Mouse (Mus musculus): Measurements from ENCODE around the gene Rnasel.

The Rnasel gene

DNA sequence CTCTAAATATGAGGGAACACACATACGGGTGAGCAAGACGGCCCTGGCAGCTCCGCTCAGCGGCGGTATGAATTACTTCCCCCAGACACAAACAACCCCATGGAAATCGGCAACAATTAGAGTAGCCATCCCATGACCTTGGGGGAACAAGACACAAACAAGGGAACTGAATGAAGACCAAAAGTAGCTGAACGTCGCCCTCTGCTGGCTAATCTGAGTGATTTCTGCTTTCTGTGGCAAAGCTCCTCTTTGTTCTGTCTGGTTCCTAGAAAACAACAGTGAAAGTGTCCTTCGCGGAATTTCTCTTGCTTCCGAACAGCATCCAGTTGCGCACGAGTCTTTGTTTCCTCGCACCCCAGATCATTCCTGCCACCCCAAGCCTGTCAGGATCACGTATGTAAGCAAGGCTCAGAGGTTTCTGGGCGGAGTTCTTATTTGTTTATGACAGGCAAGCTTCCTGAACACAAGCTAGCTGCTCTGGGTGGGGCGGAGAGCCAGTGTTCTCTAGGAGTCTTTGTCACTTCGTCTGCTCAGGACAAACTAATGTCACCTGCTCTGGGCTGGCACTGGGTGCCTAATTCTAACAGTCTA, at the start of gene Rnasel:
Gene Rnasel, plus strand, starts transcription at position 216 of the 591 bp plus-strand sequence.
- DNase-seq (ENCODE audit: low read depth in 1 of 2, low spot score in 2 of 2), result peak; percentile 55 to 67

DNA sequence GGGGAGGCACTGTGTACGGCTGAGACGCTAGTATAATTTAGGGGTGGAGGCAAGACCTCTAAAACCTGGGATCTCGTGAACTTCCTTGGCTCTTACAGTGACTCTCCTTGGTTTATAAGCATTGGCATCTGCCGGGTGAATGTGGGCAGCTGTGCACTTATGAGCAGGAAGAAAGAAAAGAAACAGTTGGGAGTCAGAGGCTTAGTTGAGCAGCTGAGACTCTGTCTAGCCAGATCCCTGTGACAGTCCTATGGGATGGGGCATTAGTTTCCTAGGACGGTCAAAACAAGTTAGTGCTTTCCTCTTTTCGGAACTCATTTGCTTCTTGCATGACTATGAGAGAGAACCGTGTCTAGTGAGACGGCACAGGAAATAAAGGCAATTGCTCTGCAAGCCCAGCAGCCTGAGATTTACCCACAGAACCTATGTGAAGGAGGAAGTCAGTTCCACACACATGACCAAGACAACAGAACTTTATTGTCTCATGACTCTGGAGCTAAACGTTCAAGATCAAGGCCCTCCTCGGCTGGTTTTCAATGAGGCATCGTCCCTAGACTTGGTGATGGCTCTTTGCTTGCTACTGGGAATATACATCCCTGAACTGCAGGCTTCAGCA, 48.7 kb upstream of the Rnasel start:
- DNase-seq (ENCODE audit: low read depth in 1 of 2, low spot score in 2 of 2), result no peak

DNA sequence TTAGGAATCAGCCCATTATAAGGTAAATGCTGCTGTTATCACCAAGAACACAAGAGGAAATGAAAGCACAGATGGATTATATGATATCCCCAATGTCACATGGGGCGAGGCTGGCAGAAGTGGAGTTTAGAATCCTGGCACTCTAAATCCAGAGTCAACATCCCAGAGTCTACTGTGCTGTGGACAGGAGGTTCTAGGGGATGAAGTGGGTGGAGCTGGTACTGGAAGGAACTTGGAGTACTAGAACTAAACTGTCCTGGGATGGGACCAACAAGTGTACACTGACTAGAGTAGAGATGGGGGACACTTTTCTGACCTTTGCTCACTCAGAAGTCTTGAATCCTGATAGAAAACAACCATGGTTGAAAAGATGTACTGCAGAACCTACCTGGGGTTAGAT, 47.8 kb upstream of the Rnasel start:
- DNase-seq (ENCODE audit: low read depth in 1 of 2, low spot score in 2 of 2), result no peak

DNA sequence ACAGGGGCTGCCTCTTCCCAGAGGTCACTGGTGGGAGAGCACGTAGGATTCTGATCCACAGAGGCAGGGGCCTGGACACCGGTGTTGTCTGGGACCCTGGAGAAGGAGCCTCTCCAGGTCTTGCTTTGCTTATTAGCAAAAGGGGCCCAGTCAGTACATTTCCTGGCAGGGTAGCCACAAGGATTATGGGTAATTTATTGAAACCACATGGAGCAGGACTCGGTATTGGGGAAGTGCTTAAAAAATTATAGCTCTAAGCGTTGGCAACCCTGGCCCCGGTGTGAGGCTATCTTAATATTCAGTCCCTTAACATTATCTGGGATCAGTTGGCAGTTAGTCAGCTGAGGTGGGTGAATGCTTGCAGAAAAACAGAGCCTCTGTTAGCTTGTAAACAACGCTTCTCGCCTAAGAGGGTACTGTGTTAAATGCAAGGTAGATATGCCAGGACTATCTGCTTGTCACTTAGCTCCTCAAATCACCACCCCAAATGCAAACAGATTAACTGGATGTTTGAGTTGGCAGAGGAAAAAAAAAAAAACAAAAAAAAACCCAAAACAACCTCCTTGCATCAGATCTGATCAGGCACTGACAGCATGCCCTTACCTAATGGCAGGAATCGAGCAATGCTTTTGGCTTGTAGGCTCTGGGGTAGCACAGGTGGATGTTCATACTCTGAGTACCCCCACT, 46.9 kb upstream of the Rnasel start:
- no peak for DNase-seq (ENCODE audit: low read depth in 1 of 2, low spot score in 2 of 2)

DNA sequence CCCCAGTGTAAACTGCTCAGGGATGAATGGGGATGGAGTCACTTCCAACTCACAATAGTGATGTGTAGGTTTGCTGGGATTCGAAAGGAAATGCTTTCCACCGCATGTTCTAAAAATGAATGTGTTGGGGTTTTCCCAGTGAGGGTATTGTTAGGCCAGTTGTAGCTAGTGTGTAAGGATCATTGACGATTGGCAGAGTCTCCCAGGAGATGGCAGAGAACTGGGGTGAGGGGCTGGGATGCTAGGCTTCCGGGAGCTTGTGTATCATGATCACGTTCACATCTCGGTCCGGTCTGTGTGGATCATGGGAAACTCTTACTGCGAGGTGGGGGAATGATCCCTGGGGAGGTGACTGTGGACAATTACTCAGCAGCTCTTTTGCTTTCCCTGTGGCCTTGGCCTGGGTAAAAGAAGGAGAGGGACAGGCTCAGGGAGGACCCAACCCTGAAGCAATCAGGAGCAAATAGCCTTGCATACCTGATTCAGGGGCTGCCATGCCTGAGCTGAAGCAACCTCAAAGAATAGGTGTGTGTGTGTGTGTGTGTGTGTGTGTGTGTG, 46.3 kb upstream of the Rnasel start:
- no peak for DNase-seq (ENCODE audit: low read depth in 1 of 2, low spot score in 2 of 2)

DNA sequence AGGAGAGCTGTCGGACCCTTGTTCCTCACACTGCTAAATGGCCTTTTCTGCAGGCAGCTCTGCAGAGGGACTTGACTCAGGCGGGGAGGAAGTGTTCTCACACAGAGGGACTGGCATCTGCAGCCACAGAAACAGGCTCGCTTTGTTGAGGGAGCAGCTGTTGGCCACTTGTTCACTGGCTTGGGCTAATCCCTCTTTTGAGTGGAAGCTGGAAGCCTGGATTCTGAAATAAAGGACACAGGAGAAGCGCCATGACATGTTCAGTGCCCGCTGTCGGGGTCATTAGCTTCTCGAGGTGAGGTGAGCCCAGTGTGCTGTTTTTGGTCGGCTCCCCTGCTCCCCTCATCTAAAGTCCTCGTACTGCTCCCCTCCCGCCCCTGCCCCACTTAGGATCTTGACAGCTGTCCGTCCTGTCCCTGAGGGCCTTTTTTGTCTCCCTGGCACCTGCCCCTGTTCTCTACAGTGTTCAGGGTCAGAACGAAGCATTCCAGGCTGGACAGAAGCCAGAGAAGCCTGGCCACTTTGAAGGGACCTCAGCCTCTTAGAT, 45.7 kb upstream of the Rnasel start:
- DNase-seq (ENCODE audit: low read depth in 1 of 2, low spot score in 2 of 2), result no peak

DNA sequence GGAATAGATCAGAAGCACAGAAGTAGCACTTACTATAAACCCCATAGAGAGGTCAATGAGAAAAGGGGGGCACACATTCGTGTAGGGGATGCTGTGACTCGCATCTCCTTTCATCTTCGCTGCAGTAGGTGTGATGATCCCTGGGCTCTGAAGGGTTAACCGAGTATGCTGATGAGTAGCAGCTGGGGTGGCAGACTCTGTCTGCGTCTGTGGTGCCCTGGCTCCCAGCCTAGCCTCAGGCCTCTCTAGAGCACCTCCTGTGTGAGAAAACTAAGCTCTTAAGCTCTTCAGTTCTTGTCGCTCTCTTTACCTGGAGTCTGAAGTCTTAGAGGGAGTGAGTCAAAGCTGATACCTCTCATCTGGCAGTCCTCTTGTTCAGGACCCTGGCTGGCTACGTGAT, 45.1 kb upstream of the Rnasel start:
- DNase-seq (ENCODE audit: low read depth in 1 of 2, low spot score in 2 of 2), result no peak

DNA sequence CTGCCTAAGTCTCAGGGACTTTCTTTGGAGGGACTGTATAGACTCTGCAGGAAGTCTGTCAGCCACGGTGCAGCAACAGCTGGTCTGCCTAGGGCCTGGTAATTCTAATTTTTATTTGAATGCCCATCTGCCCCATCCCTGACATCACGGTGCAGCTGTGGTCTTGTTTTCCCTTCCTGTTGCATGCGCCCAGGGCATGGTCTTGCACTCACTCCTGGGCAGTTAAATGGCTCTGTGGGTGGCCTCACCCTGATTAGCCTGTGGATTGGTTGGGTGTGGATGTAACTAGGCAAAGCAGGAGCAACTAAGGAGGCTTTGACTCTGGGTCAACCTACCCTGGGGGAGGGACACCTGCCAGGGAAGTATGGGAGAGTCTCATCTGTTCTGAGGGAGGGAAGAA, 44.2 kb upstream of the Rnasel start:
- DNase-seq (ENCODE audit: low read depth in 1 of 2, low spot score in 2 of 2), result no peak

DNA sequence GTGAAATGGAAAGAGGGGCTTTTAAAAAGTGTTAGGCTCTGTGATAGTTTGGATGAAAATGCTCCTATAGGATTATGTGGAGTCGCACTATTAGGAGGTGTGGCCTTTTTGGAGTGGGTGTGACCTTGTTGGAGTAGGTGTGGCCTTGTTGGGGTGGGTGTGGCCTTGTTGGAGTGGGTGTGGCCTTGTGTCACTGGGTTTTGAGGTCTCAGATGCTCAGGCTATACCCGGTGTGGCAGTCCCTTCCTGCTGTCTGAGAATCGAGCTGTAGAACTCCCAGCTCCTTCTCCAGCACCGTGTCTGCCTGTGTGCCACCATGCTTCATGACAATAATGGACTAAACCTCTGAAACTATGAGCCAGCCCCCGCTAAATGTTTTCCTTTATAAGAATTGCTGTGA, 40.6 kb upstream of the Rnasel start:
- no peak for DNase-seq (ENCODE audit: low read depth in 1 of 2, low spot score in 2 of 2)

DNA sequence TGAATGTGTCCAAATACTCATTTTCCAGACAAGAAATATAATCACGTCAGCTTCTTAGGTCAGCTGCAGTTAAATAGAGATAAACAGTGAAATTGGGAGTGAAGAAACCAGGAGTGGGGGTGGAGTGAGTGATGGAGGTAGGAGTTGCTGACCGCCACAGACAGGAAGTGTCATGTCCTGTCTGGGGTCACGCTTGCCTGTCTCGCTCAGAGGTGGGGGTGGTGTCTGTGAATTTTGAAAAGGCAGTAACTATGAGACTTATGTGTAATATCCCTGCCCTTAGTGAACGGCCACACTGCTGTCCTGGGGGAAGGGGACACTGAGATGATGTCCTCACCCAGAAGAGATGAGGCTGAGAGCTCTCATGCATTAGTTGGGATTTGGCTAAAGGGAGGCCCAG, 39.8 kb upstream of the Rnasel start:
- no peak for DNase-seq (ENCODE audit: low read depth in 1 of 2, low spot score in 2 of 2)

DNA sequence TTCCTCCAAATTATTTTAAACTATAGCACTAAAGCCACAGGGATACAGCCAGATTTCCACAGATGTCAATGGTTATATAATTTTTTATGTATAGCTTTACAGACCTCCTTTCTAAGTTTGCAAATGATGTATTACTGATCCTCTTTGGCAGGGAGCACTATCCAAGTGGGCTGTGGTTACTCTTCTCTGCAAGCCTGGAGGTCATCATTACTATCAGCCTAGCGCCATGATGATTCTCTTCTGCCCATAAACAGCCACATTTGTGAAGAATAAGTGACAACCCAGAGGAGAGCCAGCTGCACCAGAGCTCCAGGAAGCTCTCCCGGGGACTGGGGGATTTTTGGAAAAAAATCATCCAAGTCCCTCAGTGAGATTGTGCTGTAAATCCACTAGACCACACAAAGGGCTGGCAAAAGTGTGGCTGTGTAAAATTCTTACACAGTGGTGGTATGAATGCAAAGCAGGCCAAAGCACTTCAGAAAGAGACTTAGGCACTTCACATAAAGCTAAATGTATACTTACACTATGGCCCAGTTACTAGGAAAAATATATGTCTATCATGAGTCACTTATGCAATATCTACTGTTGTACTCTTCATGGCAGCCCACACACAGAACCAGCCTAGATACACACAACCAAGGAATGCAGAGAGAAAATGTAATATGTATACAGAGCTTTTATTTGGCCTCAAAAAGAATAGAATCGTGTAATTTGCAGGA, 37.5 kb upstream of the Rnasel start:
- no peak for DNase-seq (ENCODE audit: low read depth in 1 of 2, low spot score in 2 of 2)

DNA sequence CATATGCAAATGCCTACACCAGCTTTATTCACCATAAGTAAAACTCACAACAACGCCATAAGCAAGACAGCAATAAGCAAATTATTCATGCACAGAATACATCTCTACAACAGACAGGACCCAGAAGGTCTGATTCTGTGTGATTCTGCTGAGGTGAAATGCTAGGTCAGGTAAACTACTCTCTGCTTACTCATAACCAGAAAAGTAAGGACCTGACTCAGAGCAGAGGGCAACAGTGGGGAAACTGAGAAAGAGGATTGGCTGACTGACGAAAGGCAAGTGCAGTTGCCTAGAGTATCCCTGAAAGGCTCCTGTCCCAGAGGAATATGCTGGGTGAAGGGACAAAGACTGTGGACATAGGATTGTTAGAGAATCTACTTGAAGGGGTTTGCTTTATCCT, 36.6 kb upstream of the Rnasel start:
- no peak for DNase-seq (ENCODE audit: low read depth in 1 of 2, low spot score in 2 of 2)

DNA sequence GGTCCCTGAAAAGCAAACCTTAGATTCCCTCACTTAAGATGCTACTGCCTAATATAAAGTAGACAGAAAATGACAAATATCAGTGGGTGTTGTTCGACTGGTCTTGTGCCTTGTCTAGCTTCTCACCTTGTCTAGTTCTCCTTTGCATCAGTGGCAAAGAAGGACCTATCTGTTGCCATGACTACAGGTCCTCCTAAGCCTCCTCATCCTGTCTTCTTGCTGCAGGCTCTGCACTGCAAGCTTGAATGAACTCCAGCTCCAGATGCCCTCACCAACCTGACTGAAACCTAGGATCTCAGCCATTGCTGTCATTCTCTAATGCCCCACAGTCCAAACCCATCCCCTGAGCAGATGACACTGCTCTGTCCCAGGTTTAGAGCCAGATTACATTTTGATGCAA, 31.2 kb upstream of the Rnasel start:
- DNase-seq (ENCODE audit: low read depth in 1 of 2, low spot score in 2 of 2), result no peak

DNA sequence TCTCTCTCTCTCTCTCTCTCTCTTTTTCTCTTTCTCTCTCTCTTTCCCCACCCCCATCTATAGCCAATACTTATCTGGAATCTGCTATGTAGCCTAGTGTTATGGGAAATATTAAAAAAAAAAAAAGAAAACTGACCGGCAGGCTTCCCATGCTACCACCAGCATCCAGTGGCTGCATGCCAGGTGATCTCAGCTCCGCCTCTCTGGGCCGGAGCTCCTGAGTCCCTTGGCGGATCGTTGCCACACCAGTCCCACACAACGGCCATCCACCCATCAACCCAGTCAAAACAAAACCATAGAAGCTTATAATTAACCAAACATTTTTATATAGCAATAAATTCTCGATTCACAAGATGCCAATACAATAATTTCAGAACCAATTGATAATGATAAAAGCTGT, 28.3 kb upstream of the Rnasel start:
- DNase-seq (ENCODE audit: low read depth in 1 of 2, low spot score in 2 of 2), result no peak

DNA sequence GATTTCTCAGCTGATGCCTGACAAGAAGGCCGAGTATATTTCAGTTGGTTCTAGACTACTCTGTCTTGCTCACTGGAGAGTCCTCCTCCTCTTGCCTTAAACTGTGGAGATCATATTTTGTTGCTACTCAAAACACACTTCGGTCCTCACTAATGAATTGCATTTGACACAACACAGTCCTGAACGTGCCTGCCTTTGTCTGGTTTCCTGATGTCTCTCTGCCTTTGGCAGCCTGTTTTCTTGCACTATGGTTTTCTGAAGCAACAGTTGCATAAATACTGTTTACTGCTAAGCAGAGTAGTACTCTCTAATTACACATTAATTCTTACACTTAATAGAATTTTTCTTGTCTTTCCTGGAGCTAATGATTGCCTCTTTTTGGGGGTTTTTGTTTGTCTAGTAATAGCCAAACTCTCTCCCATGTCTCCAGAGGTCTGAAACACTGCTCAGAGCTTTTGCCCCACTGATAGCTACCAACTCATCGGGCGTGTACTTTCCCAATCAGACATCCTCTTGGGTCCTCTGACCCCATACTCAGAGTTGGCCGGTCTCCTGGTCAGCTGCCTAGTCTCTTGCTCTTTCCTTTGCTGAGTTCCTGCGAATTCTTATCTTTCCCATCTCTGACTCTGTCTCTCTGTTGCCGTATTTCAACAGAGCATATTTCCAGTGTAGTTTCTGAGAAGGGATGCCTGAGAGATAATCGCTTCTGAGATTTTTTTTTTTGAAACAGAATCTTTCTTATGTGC, 27.5 kb upstream of the Rnasel start:
- no peak for DNase-seq (ENCODE audit: low read depth in 1 of 2, low spot score in 2 of 2)

DNA sequence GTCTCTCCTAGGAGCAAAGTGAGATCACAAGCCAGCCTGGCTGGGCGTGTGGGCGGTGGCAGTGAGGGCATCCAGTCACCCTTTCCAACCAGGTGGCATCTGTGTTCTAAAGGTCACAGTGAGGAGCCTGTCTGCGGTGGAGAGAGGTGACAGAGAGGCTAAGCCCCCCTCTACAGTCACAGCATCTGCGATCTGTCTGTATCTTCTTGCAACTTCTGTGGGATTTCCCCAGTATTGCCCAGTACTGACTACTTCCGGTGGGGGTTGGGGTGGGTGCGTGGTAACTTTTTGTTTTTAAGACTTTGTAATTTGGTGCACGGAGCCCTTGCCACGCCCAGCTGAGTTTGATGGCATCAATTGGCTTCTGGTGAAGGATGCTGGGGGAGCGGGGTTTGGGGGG, 25.8 kb upstream of the Rnasel start:
- no peak for DNase-seq (ENCODE audit: low read depth in 1 of 2, low spot score in 2 of 2)

DNA sequence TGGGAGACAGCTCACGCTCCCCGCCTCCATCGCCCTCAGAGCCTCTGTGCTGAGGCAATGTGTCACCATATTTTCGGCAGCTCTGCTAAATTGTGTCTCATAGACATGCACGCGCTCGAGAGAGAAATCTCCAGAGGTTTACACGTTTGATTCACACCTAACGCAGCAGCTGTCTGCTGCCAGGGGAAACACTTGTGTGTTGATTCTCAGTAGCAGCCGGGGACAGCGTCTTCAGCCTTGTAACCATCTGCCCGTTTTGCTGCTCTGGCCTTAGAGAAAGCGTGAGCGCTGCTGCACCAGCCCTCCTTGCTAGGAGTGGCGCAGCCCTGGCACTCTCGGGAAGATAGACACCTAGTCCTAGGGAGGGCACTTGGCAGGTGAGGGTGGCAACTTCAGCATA, 22.6 kb upstream of the Rnasel start:
- no peak for DNase-seq (ENCODE audit: low read depth in 1 of 2, low spot score in 2 of 2)

DNA sequence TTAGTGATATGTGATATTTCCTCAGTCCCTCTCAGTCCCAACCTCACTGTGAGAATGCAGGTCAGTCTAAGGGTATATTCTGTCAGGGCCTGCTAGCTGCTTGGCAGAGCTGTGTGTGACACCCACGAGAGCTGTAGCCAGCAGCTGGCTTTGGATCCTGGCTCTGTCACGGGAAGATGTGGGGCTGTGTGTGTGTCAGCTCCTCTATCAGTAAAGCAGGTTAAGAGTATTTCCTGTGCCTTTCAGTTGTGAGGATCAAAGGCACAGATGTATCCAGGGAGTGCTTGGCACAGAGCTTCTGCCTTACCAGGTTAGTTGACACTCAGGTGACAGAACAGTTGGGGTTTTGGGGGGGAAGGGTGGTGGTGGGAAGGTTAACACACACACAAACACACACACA, 19.4 kb upstream of the Rnasel start:
- DNase-seq (ENCODE audit: low read depth in 1 of 2, low spot score in 2 of 2), result no peak

DNA sequence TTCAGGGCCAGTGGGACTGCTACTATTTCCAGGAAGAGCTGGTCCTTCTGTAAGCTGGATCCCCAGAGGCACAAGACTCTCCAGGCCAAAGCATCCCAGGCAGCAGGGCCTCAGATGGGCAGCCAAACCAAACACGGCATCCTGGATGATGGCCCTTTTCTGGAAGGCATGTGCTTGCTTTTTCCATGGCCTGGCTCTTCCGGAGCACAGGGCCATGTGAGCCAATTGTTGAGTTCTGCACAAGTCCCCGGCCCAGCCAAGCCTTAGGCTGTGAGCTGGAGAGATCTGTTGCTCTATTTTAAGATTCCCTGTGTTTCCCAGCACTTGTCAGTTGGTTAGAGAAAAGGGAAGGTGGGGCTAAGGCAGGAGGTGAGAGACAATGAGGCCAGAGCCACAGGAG, 18.6 kb upstream of the Rnasel start:
- DNase-seq (ENCODE audit: low read depth in 1 of 2, low spot score in 2 of 2), result no peak

DNA sequence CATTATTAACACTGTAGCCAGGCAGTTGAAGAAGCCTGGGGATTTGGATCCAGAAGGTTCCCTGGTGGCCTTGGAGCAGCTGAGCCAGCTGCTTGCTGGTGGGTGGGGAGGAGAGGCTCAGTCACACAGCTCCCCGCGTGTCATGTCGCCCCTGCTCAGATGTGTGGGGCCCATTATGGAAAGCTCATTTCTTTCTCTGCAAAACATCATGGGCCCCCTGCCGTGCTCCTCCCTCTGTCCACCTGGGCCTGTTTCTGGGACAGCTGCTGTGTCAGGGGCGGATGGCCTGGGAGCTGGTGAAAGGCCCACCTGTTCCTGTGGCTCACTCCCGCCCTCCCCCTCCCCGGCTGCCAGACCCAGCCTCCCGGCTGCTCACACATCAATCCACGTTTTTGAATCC, 16.0 kb upstream of the Rnasel start:
- no peak for DNase-seq (ENCODE audit: low read depth in 1 of 2, low spot score in 2 of 2)

DNA sequence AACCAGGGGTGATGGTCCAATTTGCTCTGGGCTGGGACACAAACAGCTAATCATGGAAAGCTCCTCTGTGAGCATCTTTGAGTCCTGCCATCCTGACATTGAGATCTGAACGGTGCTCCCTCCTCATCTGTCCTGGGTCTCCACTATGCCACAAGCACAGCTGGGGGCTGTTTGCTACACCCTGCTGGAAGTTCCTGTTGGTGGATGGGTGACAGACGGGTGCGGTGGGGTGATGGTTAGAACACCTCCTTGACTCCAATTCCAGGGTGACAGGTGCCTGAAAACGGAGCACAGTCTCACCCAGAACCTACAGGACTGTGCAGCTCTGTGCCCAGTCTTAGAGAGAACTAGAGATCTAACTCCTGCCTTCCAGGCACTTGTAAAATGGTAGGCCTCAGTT, 14.4 kb upstream of the Rnasel start:
- DNase-seq (ENCODE audit: low read depth in 1 of 2, low spot score in 2 of 2), result no peak
